Mouse (Mus musculus) intestine, embryonic 14.5 days (tissue): ENCODE data around the gene Uspl1. TPM values are rescaled to one million over a fixed set of nuclear protein-coding genes. Genes with fewer than 3 reads are reported as not detected.
A peak's percentile ranks its signal among the peaks of the same experiment; 100 is the strongest.

Experiments used
- ATAC-seq: fragments of 200-750 bp; cut with Nextera tagmentation; replicated peaks from 2 replicates; pipeline ENCODE4 v1.8.0; 2017; ENCODE audit warnings: low read depth, moderate number of reproducible peaks, moderate TSS enrichment, moderate library complexity; ENCODE audit not compliant: low FRiP score, low TSS enrichment
- DNase-seq: peaks from one replicate; pipeline ENCODE4 v3.0.0-alpha.2; 2018; ENCODE audit warnings: low spot score
- H3K27ac ChIP-seq: fragments of 300-500 bp; sonication (generic); 2 replicates; pipeline ENCODE4 v1.5.1; 2014; ENCODE audit warnings: low read depth, mild to moderate bottlenecking, control low read depth
- H3K27me3 ChIP-seq: fragments of 300-500 bp; sonication (generic); replicated peaks from 2 replicates; pipeline ENCODE4 v1.6.1; 2014; ENCODE audit warnings: low read length, control low read depth; ENCODE audit not compliant: control insufficient read depth, insufficient read depth
- H3K36me3 ChIP-seq: fragments of 300-500 bp; sonication (generic); 2 replicates; pipeline ENCODE4 v1.6.1; 2014; ENCODE audit warnings: low read length, control low read depth; ENCODE audit not compliant: control insufficient read depth, insufficient read depth
- H3K4me1 ChIP-seq: fragments of 300-500 bp; sonication (generic); replicated peaks from 2 replicates; pipeline ENCODE4 v1.6.1; 2014; ENCODE audit warnings: low read length, control low read depth, mixed read lengths; ENCODE audit not compliant: control insufficient read depth, insufficient read depth
- H3K4me2 ChIP-seq: fragments of 300-500 bp; sonication (generic); 2 replicates; pipeline ENCODE4 v1.6.1; 2014; ENCODE audit warnings: low read length
- H3K4me3 ChIP-seq: fragments of 300-500 bp; sonication (generic); 2 replicates; pipeline ENCODE4 v1.5.1; 2014; ENCODE audit warnings: low read depth, low read length, control low read depth, mixed read lengths
- H3K9ac ChIP-seq: fragments of 300-500 bp; sonication (generic); 2 replicates; pipeline ENCODE4 v1.6.1; 2014; ENCODE audit warnings: mild to moderate bottlenecking, low read length
- H3K9me3 ChIP-seq: fragments of 300-500 bp; sonication (generic); 2 replicates; pipeline ENCODE4 v1.6.1; 2016; ENCODE audit warnings: low read length, control low read depth; ENCODE audit not compliant: control insufficient read depth
- WGBS: fragments of 180-500 bp; shearing (Covaris S2); extraction: QIAGEN DNeasy Blood & Tissue Kit; methylation state at CpG from one replicate; pipeline ENCODE4 v1.1.7; 2014; 5-methylcytosine and 5-hydroxymethylcytosine counted together
- polyA plus RNA-seq: library from polyadenylated mRNA; unstranded; fragments of >200 nt; fragmentation: Nextera tagmentation; extraction: Ambion mirVana; gene quantifications from 2 replicates; pipeline ENCODE4 v1.2.1, GENCODE M21; 2014

Gene Uspl1
- polyA plus RNA-seq, 1 experiment from 2014 or later = 43.9 TPM

DNA sequence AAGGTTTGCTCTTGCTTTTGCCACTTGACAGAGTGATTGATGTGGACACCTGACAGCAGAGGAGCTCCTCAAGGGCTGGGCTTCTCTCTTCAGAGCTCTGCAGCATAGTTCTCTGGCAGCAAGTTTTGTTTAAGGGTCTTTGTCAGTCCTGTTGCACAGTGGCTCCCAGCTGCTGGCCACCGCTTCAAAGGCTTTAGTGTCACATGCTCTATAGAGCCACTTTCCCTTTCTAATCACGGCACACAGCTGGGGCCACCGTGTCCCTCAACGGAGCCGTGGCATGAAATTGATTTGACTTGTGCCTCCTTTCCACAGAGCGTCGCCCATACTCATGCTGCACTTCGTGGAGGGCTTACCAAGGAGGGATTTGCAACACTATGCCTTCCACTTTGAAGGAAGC, 25.2 kb downstream of the Uspl1 start:
- 89% methylated on average over 8 of the region's 8 CpGs for WGBS
- Histone ChIP-seq H3K4me1 (no peaks in the 10 kb centered on the region), H3K36me3 (peaks cover 83% of the 10 kb centered on the region), H3K27ac (no peak overlapping the region), H3K9me3 (no peaks in the 10 kb centered on the region), H3K4me2 (no peak overlapping the region), H3K27me3 (no peaks in the 10 kb centered on the region), H3K4me3 (no peak overlapping the region), H3K9ac (no peak overlapping the region)
- DNase-seq = no peak
- ATAC-seq = no peak

DNA sequence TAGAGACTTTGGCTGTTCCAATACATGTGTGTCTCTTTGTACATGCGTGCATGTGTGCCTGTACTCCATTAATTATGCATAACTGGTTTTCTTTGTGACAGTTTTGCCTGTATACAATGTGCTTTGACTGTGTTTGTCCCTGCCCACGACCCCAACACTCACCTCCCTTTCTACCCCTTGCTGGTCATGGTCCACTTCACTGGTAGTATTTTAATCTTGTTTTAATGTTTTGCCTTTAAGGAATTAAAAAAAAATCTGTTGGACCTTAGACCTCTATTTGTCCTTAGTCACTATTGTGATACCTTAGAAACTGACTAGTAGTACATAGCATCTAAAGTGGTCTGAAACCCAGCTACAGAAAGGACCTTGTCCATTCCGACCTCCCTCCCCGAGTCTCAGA, 26.9 kb downstream of the Uspl1 start:
- no peak overlapping the region for H3K4me2 ChIP-seq
- no peak overlapping the region for H3K27ac ChIP-seq
- no peak overlapping the region for H3K4me3 ChIP-seq
- H3K36me3 ChIP-seq = peaks cover 86% of the 10 kb centered on the region
- WGBS = 94% methylated on average over 4 of the region's 4 CpGs
- H3K27me3 ChIP-seq = no peaks in the 10 kb centered on the region
- no peak for ATAC-seq
- no peak overlapping the region for H3K9ac ChIP-seq
- no peaks in the 10 kb centered on the region for H3K9me3 ChIP-seq
- DNase-seq = no peak
- no peaks in the 10 kb centered on the region for H3K4me1 ChIP-seq

DNA sequence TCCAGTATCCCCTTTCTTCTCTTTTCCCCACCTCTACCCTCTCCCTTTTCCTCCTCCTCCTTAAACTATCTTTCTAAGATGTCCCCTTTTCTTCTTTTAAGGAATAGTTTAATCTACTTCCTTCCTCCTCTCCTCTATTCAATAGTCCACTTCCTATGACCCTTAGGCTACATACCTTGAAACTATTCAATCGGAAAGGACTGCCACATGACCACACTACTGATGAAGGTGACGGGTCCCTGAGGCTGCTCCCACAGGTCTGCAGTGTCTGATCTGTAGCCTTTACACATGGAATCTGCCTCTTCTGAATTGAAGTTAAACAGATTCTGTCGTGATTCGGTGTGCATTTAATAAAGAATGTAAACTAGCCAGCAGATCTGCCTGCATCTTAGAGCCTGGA, 28.7 kb downstream of the Uspl1 start:
- 62% methylated on average over 4 of the region's 4 CpGs for WGBS
- Histone ChIP-seq H3K4me1 (no peaks in the 10 kb centered on the region), H3K9me3 (peaks cover 6% of the 10 kb centered on the region; the same call in 1 of the 2 replicates), H3K36me3 (peaks cover 88% of the 10 kb centered on the region), H3K4me2 (no peak overlapping the region), H3K27me3 (no peaks in the 10 kb centered on the region), H3K27ac (no peak overlapping the region), H3K9ac (no peak overlapping the region), H3K4me3 (no peak overlapping the region)
- DNase-seq (no peak), ATAC-seq (no peak)

DNA sequence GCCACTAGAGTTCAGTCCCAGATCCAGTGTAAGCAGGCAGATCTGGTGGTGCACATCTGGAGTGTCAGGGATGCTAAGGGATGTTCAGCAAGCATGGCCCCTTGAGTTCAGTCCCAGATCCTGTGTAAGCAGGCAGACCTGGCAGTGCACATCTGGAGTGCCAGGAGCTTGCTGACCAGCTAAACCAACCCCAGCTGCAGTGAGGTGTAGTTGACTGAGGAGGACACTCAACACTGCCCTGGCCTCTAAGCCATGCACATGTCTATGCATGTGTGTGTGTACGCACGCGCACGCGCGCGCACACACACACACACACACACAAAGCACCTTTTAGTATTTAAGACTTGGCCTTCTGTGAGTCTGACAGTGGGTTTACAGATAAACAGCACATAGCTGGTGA, 31.4 kb downstream of the Uspl1 start:
- Histone ChIP-seq H3K27ac (no peak overlapping the region), H3K9me3 (peaks cover 6% of the 10 kb centered on the region; the same call in 1 of the 2 replicates), H3K27me3 (no peaks in the 10 kb centered on the region), H3K36me3 (peaks cover 72% of the 10 kb centered on the region), H3K4me2 (no peak overlapping the region), H3K4me1 (no peaks in the 10 kb centered on the region), H3K9ac (no peak overlapping the region), H3K4me3 (no peak overlapping the region)
- 99% methylated on average over 7 of the region's 7 CpGs for WGBS
- no peak for ATAC-seq
- DNase-seq = no peak

DNA sequence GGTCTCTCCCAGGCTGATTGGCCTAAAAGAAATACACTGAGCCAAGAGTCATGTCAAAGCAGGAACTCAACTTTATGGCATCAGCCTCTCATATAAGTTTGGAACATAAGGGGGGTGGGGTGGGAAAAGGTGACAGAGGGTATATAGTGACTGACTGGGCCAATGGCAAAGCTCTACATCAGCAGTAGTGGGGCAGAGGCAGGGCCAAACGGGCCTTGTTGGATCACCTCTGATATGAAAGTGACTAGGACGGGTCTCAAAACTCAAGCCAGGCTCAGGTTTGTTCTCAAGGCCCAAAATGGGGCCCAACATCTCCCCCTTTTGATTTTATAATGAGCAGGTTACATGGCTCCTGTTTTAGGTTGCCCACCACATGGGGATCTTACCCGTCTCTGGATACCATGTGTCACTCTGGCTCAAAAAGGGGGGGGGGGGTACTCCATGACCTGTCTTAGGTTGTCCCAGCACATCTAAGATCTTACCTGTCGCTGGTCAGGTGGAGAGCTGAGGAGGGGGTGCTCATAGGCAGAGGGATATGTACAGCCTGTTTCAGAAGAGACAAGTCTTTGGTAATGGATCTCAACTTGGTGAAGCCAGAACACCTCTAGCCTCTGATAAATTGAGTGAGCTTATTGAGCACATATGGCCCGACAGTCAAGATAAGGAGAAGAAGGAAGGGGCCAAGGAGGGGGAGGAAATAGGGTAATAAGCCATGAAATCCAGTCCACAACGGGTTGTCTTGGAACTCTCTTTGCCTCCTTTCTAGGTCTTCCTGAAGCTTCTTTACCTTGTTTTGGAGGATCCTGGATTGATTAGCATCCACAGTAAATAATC, 33.6 kb downstream of the Uspl1 start:
- H3K4me2 ChIP-seq = no peak overlapping the region
- peaks cover 9% of the 10 kb centered on the region; the same call in 1 of the 2 replicates for H3K9me3 ChIP-seq
- 89% methylated on average over 6 of the region's 6 CpGs for WGBS
- H3K27me3 ChIP-seq = no peaks in the 10 kb centered on the region
- no peak overlapping the region for H3K9ac ChIP-seq
- no peaks in the 10 kb centered on the region for H3K4me1 ChIP-seq
- no peak overlapping the region for H3K4me3 ChIP-seq
- no peak for DNase-seq
- ATAC-seq = no peak
- peaks cover 50% of the 10 kb centered on the region for H3K36me3 ChIP-seq
- H3K27ac ChIP-seq = no peak overlapping the region

DNA sequence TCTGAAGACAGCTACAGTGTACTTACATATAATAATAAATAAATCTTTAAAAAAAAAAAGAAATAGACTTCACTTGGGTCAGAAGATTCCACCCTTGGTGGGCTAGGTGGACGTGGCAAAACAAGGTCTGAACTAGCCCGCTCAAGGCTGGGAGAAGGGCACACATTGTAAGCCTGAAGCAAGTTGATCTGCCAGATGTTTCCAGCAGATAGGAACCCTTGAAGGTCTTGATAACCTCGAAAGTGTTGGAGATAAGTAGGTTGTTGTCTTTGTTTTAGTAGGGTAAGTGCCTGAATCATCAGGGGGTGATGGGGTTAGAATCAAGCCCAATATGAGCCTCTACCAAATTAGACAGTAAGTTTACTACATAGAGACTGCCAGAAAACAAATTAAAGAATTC, 35.3 kb downstream of the Uspl1 start:
- Histone ChIP-seq H3K9me3 (peaks cover 9% of the 10 kb centered on the region; the same call in 1 of the 2 replicates), H3K9ac (no peak overlapping the region), H3K27me3 (no peaks in the 10 kb centered on the region), H3K4me2 (no peak overlapping the region), H3K27ac (no peak overlapping the region), H3K4me1 (peaks cover 5% of the 10 kb centered on the region), H3K4me3 (no peak overlapping the region), H3K36me3 (peaks cover 33% of the 10 kb centered on the region)
- WGBS = 79% methylated on average over 3 of the region's 3 CpGs
- DNase-seq (no peak), ATAC-seq (no peak)

DNA sequence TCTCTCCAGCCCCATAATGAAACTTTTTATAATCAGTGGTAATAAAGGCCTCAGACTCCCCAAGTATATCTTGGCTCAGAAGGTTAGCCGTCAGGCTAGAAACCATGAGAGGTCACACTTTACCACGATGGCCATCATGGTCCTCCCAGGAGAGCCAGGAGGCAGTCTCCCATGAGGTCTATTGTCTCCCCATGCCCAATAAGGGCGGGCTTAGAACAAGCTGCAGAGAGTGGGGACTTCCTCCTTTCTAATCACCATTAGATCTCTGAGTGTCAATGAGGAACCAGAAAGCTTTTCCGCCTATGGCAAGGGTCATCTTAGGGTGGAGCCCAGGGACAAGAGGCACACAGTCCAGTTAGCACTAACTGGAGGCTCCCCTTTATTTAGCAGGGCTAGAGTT, 37.2 kb downstream of the Uspl1 start:
- ATAC-seq (no peak), DNase-seq (no peak)
- Histone ChIP-seq H3K27me3 (no peaks in the 10 kb centered on the region), H3K4me2 (no peak overlapping the region), H3K9ac (no peak overlapping the region), H3K4me1 (peaks cover 14% of the 10 kb centered on the region), H3K27ac (no peak overlapping the region), H3K9me3 (peaks cover 9% of the 10 kb centered on the region; the same call in 1 of the 2 replicates), H3K4me3 (no peak overlapping the region), H3K36me3 (peaks cover 14% of the 10 kb centered on the region)
- WGBS = 90% methylated on average over 4 of the region's 4 CpGs

DNA sequence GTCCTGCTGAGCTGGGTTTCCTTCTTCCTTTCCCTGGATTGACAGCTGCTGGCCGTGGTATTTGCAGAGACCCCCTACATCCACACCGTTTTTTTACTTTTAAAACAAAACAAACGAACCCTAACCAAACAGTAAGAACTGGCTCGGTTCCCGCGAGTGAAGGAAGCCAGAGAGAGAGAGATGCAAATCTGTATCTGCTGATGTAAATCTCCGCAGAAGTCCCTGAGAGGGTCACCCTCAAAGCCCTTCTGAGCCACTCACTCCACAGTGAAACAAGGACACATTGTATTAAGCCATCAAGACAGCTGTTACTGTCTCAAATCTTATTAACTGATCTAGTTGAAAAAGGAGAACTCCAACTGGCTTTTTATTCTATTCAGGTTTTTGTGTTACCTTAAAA, 40.5 kb downstream of the Uspl1 start:
- WGBS = 14% methylated on average over 7 of the region's 7 CpGs
- no peaks in the 10 kb centered on the region for H3K27me3 ChIP-seq

More for the DNA sequence above, 40.5 kb downstream of the Uspl1 start:
- Histone ChIP-seq H3K9me3 (0 out of 2 replicates have a peak, but pooled peaks cover 3% of the 10 kb centered on the region), H3K36me3 (no peaks in the 10 kb centered on the region), H3K4me2 (peak overlapping the region; percentile 26; the same call in 1 of the 2 replicates), H3K4me3 (no peak overlapping the region), H3K27ac (0 out of 2 replicates have a peak overlapping the region, but pooled peaks have one; percentile 22), H3K9ac (no peak overlapping the region), H3K4me1 (peaks cover 15% of the 10 kb centered on the region)
- no peak for DNase-seq
- ATAC-seq = no peak
